Mouse (Mus musculus): ENCODE data around the gene Klhl5. TPM values are rescaled to one million over a fixed set of nuclear protein-coding genes. Genes with fewer than 3 reads are reported as not detected.

The Klhl5 gene
- polyA plus RNA-seq, 2 experiments: 20.4 to 27.4 TPM

DNA sequence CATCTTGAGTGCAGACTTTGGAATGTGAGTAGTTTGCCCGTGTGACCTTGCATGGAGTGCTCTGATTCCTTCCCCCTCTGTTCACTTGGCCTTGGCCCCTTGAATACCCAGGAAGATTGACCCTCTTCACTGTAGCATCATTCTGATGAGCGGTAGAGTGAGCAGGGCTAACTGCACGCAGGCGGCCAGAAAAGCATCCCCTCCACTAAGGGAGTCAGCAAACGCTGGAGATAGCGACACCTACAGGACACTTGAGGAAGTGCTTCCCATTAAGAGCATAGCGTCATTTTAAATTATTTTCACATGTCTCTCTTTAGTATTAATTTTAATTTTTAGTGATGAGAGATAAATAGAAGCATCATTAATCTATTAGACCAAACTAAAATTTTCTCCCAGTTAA is 106.0 kb downstream of the Klhl5 start:
- Histone ChIP-seq H3K4me3 (replicated peaks; ENCODE audit: low read length) (no peak overlapping the region), H3K9me3 (ENCODE audit: control insufficient read depth, low read length) (no peaks in the 10 kb centered on the region), H3K4me1 (ENCODE audit: control insufficient read depth, insufficient read depth, low read length) (no peaks in the 10 kb centered on the region), H3K27ac (replicated peaks; ENCODE audit: low read depth, low read length) (no peak overlapping the region), H3K27me3 (ENCODE audit: control insufficient read depth, insufficient read depth, low read length) (no peaks in the 10 kb centered on the region), H3K36me3 (ENCODE audit: control insufficient read depth, insufficient read depth, low read length) (no peaks in the 10 kb centered on the region), H3K9ac (ENCODE audit: low read depth, low read length, severe bottlenecking) (no peak overlapping the region), H3K4me2 (replicated peaks; ENCODE audit: low read depth, low read length, severe bottlenecking) (no peak overlapping the region)
- WGBS: 23% methylated on average over 7 of the region's 7 CpGs
- ATAC-seq (ENCODE audit: low FRiP score, low read depth): no peak
- TF ChIP-seq POLR2A (IDR thresholded peaks at IDR 0.05; ENCODE audit: borderline replicate concordance, extremely low read depth, insufficient read depth, insufficient read length): no peak
- DNase-seq (ENCODE audit: low spot score): no peak

Other genes starting within 250 kb of the Klhl5 start
- 2.2 TPM in 2 replicates for gene Tlr1, start 174.0 kb upstream of the Klhl5 start, polyA plus RNA-seq (2012; rRNA removed)
- gene Tlr1, start 174.0 kb upstream of the Klhl5 start, polyA plus RNA-seq (2014; fragmentation: Nextera tagmentation; extraction: Ambion mirVana): 1.0 and 1.8 TPM in 2 replicates
- gene Tlr6, start 147.4 kb upstream of the Klhl5 start, polyA plus RNA-seq (2012; rRNA removed): 1.7 and 3.1 TPM in 2 replicates
- 1.2 and 1.5 TPM in 2 replicates for gene Tlr6, start 147.4 kb upstream of the Klhl5 start, polyA plus RNA-seq (2014; fragmentation: Nextera tagmentation; extraction: Ambion mirVana)
- gene Fam114a1, start 137.5 kb upstream of the Klhl5 start, polyA plus RNA-seq (2012; rRNA removed): 69.6 and 71.7 TPM in 2 replicates
- 51.7 and 52.9 TPM in 2 replicates for gene Fam114a1, start 137.5 kb upstream of the Klhl5 start, polyA plus RNA-seq (2014; fragmentation: Nextera tagmentation; extraction: Ambion mirVana)
- gene Tmem156, start 15.4 kb upstream of the Klhl5 start, polyA plus RNA-seq (2012; rRNA removed): 0.23 and 0.88 TPM in 2 replicates
- 0.23 and 1.1 TPM in 2 replicates for gene Tmem156, start 15.4 kb upstream of the Klhl5 start, polyA plus RNA-seq (2014; fragmentation: Nextera tagmentation; extraction: Ambion mirVana)
- gene Wdr19, start 92.2 kb downstream of the Klhl5 start, polyA plus RNA-seq (2012; rRNA removed): 11.9 and 12.4 TPM in 2 replicates
- 8.4 and 11.4 TPM in 2 replicates for gene Wdr19, start 92.2 kb downstream of the Klhl5 start, polyA plus RNA-seq (2014; fragmentation: Nextera tagmentation; extraction: Ambion mirVana)
- gene Rfc1, start 228.1 kb downstream of the Klhl5 start, polyA plus RNA-seq (2012; rRNA removed): 40.1 and 50.1 TPM in 2 replicates
- 92.1 and 99.1 TPM in 2 replicates for gene Rfc1, start 228.1 kb downstream of the Klhl5 start, polyA plus RNA-seq (2014; fragmentation: Nextera tagmentation; extraction: Ambion mirVana)
- 0.05 and 0.11 TPM in 2 replicates for gene Klb, start 240.8 kb downstream of the Klhl5 start, polyA plus RNA-seq (2012; rRNA removed)
- not detected in 2 replicates for gene Klb, start 240.8 kb downstream of the Klhl5 start, polyA plus RNA-seq (2014; fragmentation: Nextera tagmentation; extraction: Ambion mirVana)

Data from limb, embryonic 14.5 days (tissue).